Mouse (Mus musculus) midbrain, embryonic 13.5 days (tissue): ENCODE measurements at regions not wholly inside any gene's neighbourhood (a gene's known extent, or its start where the extent isn't known, plus 50 kb on each side); places are given as distances from the start of the nearest gene placed in this dataset.

Experiments
- ATAC-seq: fragments of 200-750 bp; cut with Nextera tagmentation; 2 replicates; pipeline ENCODE4 v1.8.0; 2017; ENCODE audit warnings: mild to moderate bottlenecking, moderate TSS enrichment, moderate library complexity
- H3K27ac ChIP-seq: fragments of 300-500 bp; sonication (generic); 2 replicates; pipeline ENCODE4 v1.5.1; 2015; ENCODE audit warnings: inconsistent platforms, mild to moderate bottlenecking, moderate library complexity
- H3K27me3 ChIP-seq: fragments of 300-500 bp; sonication (generic); 2 replicates; pipeline ENCODE4 v1.6.1; 2015; ENCODE audit warnings: mild to moderate bottlenecking, inconsistent platforms
- H3K36me3 ChIP-seq: fragments of 300-500 bp; sonication (generic); 2 replicates; pipeline ENCODE4 v1.6.1; 2015; ENCODE audit warnings: mild to moderate bottlenecking, inconsistent platforms
- H3K4me1 ChIP-seq: fragments of 300-500 bp; sonication (generic); replicated peaks from 2 replicates; pipeline ENCODE4 v1.6.1; 2015; ENCODE audit warnings: inconsistent platforms
- H3K4me2 ChIP-seq: fragments of 300-500 bp; sonication (generic); replicated peaks from 2 replicates; pipeline ENCODE4 v1.6.1; 2015; ENCODE audit warnings: moderate library complexity, mild to moderate bottlenecking, inconsistent platforms
- H3K4me3 ChIP-seq: fragments of 300-500 bp; sonication (generic); replicated peaks from 2 replicates; pipeline ENCODE4 v1.5.1; 2015; ENCODE audit warnings: mild to moderate bottlenecking, inconsistent platforms
- H3K9ac ChIP-seq: fragments of 300-500 bp; sonication (generic); replicated peaks from 2 replicates; pipeline ENCODE4 v1.6.1; 2015; ENCODE audit warnings: mild to moderate bottlenecking, inconsistent platforms
- H3K9me3 ChIP-seq: fragments of 300-500 bp; sonication (generic); 2 replicates; pipeline ENCODE4 v1.6.1; 2016; ENCODE audit warnings: mild to moderate bottlenecking, inconsistent platforms
- WGBS: fragments of 180-500 bp; shearing (Covaris S2); methylation state at CpG from one replicate; pipeline ENCODE4 v1.1.7; 2015; 5-methylcytosine and 5-hydroxymethylcytosine counted together

GRCm38 (mm10) chr12:16001811-16002210 lies 185.1 kb upstream of the Trib2 start:
- Histone ChIP-seq H3K9me3 (no peaks in the 10 kb centered on the region), H3K4me3 (no peak overlapping the region), H3K36me3 (no peaks in the 10 kb centered on the region), H3K9ac (no peak overlapping the region), H3K4me2 (no peak overlapping the region), H3K27ac (no peak overlapping the region), H3K4me1 (no peaks in the 10 kb centered on the region), H3K27me3 (no peaks in the 10 kb centered on the region)
- ATAC-seq = no peak
- WGBS = 90% methylated on average over 7 of the region's 7 CpGs

- Histone ChIP-seq H3K4me3 (no peak overlapping the region), H3K27me3 (no peaks in the 10 kb centered on the region), H3K4me2 (no peak overlapping the region), H3K27ac (no peak overlapping the region), H3K36me3 (no peaks in the 10 kb centered on the region), H3K4me1 (no peaks in the 10 kb centered on the region), H3K9me3 (no peaks in the 10 kb centered on the region), H3K9ac (no peak overlapping the region)
- 88% methylated on average over 5 of the region's 5 CpGs for WGBS
- ATAC-seq = no peak
Measured at GRCm38 (mm10) chr12:16001225-16001624, 184.5 kb upstream of the Trib2 start.

- H3K4me2 ChIP-seq = no peak overlapping the region
- no peak overlapping the region for H3K4me3 ChIP-seq
- ATAC-seq = no peak
- H3K9ac ChIP-seq = no peak overlapping the region
- H3K27me3 ChIP-seq = no peaks in the 10 kb centered on the region
- H3K4me1 ChIP-seq = no peaks in the 10 kb centered on the region
- no peak overlapping the region for H3K27ac ChIP-seq
- H3K9me3 ChIP-seq = no peaks in the 10 kb centered on the region
- H3K36me3 ChIP-seq = no peaks in the 10 kb centered on the region
Measured at GRCm38 (mm10) chr12:15998331-15998730, 181.6 kb upstream of the Trib2 start.

- no peak overlapping the region for H3K4me2 ChIP-seq
- H3K27me3 ChIP-seq = no peaks in the 10 kb centered on the region
- no peak for ATAC-seq
- no peak overlapping the region for H3K9ac ChIP-seq
- WGBS = 88% methylated on average over 3 of the region's 3 CpGs
- H3K4me1 ChIP-seq = no peaks in the 10 kb centered on the region
- H3K27ac ChIP-seq = no peak overlapping the region
- H3K36me3 ChIP-seq = no peaks in the 10 kb centered on the region
- H3K9me3 ChIP-seq = no peaks in the 10 kb centered on the region
- no peak overlapping the region for H3K4me3 ChIP-seq
Measured at GRCm38 (mm10) chr12:15993866-15994265, 177.1 kb upstream of the Trib2 start.

GRCm38 (mm10) chr12:15986351-15986750 lies 169.6 kb upstream of the Trib2 start:
- Histone ChIP-seq H3K27me3 (no peaks in the 10 kb centered on the region), H3K4me2 (no peak overlapping the region), H3K27ac (no peak overlapping the region), H3K9me3 (no peaks in the 10 kb centered on the region), H3K36me3 (no peaks in the 10 kb centered on the region), H3K4me3 (no peak overlapping the region), H3K9ac (no peak overlapping the region), H3K4me1 (peaks cover 5% of the 10 kb centered on the region; the same call in 1 of the 2 replicates)
- ATAC-seq = no peak

- Histone ChIP-seq H3K4me2 (no peak overlapping the region), H3K9me3 (no peaks in the 10 kb centered on the region), H3K9ac (no peak overlapping the region), H3K27me3 (no peaks in the 10 kb centered on the region), H3K4me1 (peaks cover 7% of the 10 kb centered on the region; the same call in 1 of the 2 replicates), H3K4me3 (no peak overlapping the region), H3K27ac (no peak overlapping the region), H3K36me3 (no peaks in the 10 kb centered on the region)
- ATAC-seq = no peak
- 87% methylated on average over 2 of the region's 2 CpGs for WGBS
Measured at GRCm38 (mm10) chr12:15985649-15986048, 168.9 kb upstream of the Trib2 start.

- no peaks in the 10 kb centered on the region for H3K27me3 ChIP-seq
- no peaks in the 10 kb centered on the region for H3K9me3 ChIP-seq
- H3K4me1 ChIP-seq = peaks cover 8% of the 10 kb centered on the region; the same call in 1 of the 2 replicates
- no peak overlapping the region for H3K4me2 ChIP-seq
- no peak for ATAC-seq
- 87% methylated on average over 11 of the region's 11 CpGs for WGBS
- H3K36me3 ChIP-seq = no peaks in the 10 kb centered on the region
- H3K9ac ChIP-seq = no peak overlapping the region
- no peak overlapping the region for H3K4me3 ChIP-seq
- no peak overlapping the region for H3K27ac ChIP-seq
Measured at GRCm38 (mm10) chr12:15983591-15984300, 167.0 kb upstream of the Trib2 start.

- WGBS = 32% methylated on average over 1 of the region's 1 CpGs
- H3K4me3 ChIP-seq = no peak overlapping the region
- no peak overlapping the region for H3K9ac ChIP-seq
- ATAC-seq = no peak
- H3K36me3 ChIP-seq = no peaks in the 10 kb centered on the region
- H3K27me3 ChIP-seq = no peaks in the 10 kb centered on the region
- peaks cover 8% of the 10 kb centered on the region; the same call in 1 of the 2 replicates for H3K4me1 ChIP-seq
- H3K27ac ChIP-seq = no peak overlapping the region
- H3K9me3 ChIP-seq = no peaks in the 10 kb centered on the region
- H3K4me2 ChIP-seq = no peak overlapping the region
Measured at GRCm38 (mm10) chr12:15981741-15982140, 165.0 kb upstream of the Trib2 start.

GRCm38 (mm10) chr12:15979233-15979632 lies 162.5 kb upstream of the Trib2 start:
- Histone ChIP-seq H3K4me1 (peaks cover 8% of the 10 kb centered on the region; the same call in 1 of the 2 replicates), H3K27ac (no peak overlapping the region), H3K9ac (no peak overlapping the region), H3K9me3 (no peaks in the 10 kb centered on the region), H3K4me3 (no peak overlapping the region), H3K27me3 (no peaks in the 10 kb centered on the region), H3K36me3 (no peaks in the 10 kb centered on the region), H3K4me2 (no peak overlapping the region)
- 95% methylated on average over 7 of the region's 7 CpGs for WGBS
- ATAC-seq = no peak

DNA sequence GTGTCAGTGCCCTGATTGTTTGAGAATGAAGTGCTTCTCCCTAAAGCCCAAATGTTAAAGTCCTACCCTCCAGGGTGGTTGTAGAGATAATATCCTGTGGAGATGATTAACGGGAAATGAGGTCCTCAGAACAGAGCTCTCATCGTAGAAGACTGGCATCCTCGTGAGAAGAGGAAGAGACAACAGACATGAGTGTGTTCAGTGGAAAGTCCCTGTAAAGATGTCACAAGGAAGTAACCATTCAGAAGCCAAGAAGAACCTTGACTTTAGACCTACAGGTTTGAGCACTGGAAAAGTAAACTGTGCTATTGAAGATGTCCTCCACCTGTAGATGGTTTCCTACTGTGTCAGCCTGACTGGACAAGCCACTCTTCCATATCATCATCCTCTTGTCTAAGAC lies 155.1 kb upstream of the Trib2 start:
- WGBS = 90% methylated on average over 3 of the region's 3 CpGs
- H3K9me3 ChIP-seq = no peaks in the 10 kb centered on the region
- H3K36me3 ChIP-seq = no peaks in the 10 kb centered on the region
- ATAC-seq = no peak
- no peak overlapping the region for H3K9ac ChIP-seq
- no peak overlapping the region for H3K4me2 ChIP-seq
- no peak overlapping the region for H3K4me3 ChIP-seq
- no peaks in the 10 kb centered on the region for H3K27me3 ChIP-seq
- H3K27ac ChIP-seq = no peak overlapping the region
- no peaks in the 10 kb centered on the region for H3K4me1 ChIP-seq

DNA sequence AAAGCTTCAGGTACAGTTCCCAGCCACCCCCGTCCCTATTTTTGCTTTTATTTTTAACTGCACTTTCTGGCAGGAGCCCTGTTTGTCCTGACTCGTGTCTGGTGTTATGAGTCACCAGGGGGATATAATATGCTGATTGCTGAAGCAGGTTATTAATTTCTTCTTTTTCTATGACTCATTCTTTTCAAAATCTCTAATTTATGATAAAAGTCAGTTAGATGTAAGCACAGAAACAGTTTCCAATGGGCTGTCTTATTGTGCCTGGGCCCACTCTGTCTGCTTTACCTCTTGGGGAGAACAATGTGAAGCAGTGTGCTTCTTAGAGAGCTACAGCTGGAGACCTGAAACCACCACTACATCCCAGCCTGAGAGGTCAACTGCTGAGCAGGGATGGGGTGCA lies 153.5 kb upstream of the Trib2 start:
- WGBS = 90% methylated on average over 2 of the region's 2 CpGs
- no peaks in the 10 kb centered on the region for H3K4me1 ChIP-seq
- H3K36me3 ChIP-seq = no peaks in the 10 kb centered on the region
- no peaks in the 10 kb centered on the region for H3K9me3 ChIP-seq
- H3K27ac ChIP-seq = no peak overlapping the region
- H3K27me3 ChIP-seq = no peaks in the 10 kb centered on the region
- no peak overlapping the region for H3K9ac ChIP-seq
- no peak for ATAC-seq
- H3K4me2 ChIP-seq = no peak overlapping the region
- no peak overlapping the region for H3K4me3 ChIP-seq

DNA sequence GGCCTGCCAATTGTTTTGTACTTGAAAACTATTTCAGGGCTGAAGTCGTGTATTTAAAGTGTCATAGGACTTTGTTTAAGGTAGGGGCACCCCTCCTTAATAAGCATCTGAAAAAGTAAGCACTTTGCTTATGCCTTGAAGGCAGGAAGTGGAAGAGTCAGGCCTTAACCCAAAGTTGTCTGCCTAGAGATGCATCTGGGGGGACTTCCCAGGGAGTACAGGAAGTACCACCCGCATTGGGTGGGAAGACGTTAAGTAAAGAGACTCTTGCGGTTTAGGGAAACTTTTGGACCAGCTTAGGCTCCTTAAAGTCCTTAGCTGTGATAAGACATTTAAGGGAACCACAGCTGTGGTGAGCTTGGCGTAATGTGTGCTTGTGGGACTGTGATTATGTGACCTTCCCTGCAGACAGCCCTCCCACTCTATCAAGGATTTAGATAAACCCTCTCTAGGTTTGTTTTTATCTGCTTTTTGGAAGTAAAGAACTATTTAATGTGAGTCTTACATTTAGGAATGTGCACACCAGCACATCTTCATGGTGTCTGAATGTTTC lies 150.9 kb upstream of the Trib2 start:
- no peak overlapping the region for H3K27ac ChIP-seq
- no peak overlapping the region for H3K9ac ChIP-seq
- no peak overlapping the region for H3K4me3 ChIP-seq
- H3K4me1 ChIP-seq = no peaks in the 10 kb centered on the region
- H3K4me2 ChIP-seq = no peak overlapping the region
- 80% methylated on average over 5 of the region's 5 CpGs for WGBS
- H3K36me3 ChIP-seq = no peaks in the 10 kb centered on the region
- ATAC-seq = no peak
- no peaks in the 10 kb centered on the region for H3K9me3 ChIP-seq
- no peaks in the 10 kb centered on the region for H3K27me3 ChIP-seq

DNA sequence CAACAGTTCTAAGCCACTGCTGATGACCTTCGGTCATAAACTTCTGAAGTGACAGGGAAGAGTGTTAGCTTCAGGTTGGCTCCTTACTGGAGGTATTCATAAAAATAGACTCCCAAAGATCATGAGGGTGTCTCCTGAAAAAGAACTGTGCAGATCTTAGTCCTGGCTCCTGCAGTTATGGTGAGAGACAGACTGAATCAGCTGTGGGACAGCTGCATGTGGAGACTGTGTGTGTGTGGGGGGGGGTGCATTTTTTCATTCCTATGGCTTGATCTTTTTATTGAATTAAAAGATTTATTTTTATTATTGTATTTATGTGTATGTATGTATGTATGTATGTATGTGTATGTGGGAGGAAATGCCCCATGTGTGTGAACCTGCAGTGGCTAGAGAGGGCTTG lies 149.9 kb upstream of the Trib2 start:
- Histone ChIP-seq H3K27me3 (no peaks in the 10 kb centered on the region), H3K27ac (no peak overlapping the region), H3K9ac (no peak overlapping the region), H3K4me3 (no peak overlapping the region), H3K4me2 (no peak overlapping the region), H3K36me3 (no peaks in the 10 kb centered on the region), H3K9me3 (no peaks in the 10 kb centered on the region), H3K4me1 (no peaks in the 10 kb centered on the region)
- ATAC-seq = no peak
- WGBS = 100% methylated on average over 1 of the region's 1 CpGs
